Mouse (Mus musculus) intestine, embryonic 16.5 days (tissue): ENCODE results near the gene Tff3. TPM values are rescaled to one million over a fixed set of nuclear protein-coding genes. Genes with fewer than 3 reads are reported as not detected.

Experiments used
- ATAC-seq: fragments of 200-750 bp; cut with Nextera tagmentation; 2 replicates; pipeline ENCODE4 v1.8.0; 2017; ENCODE audit warnings: moderate TSS enrichment, moderate library complexity
- H3K27ac ChIP-seq: fragments of 300-500 bp; sonication (generic); 2 replicates; pipeline ENCODE4 v1.5.1; 2014; ENCODE audit warnings: mild to moderate bottlenecking, low read length
- H3K27me3 ChIP-seq: fragments of 300-500 bp; sonication (generic); replicated peaks from 2 replicates; pipeline ENCODE4 v1.6.1; 2014; ENCODE audit warnings: low read length, control low read depth, mixed read lengths; ENCODE audit not compliant: control insufficient read depth, insufficient read depth
- H3K36me3 ChIP-seq: fragments of 300-500 bp; sonication (generic); 2 replicates; pipeline ENCODE4 v1.6.1; 2014; ENCODE audit warnings: low read length, control low read depth; ENCODE audit not compliant: control insufficient read depth, insufficient read depth
- H3K4me1 ChIP-seq: fragments of 300-500 bp; sonication (generic); 2 replicates; pipeline ENCODE4 v1.6.1; 2014; ENCODE audit warnings: low read length, control low read depth, mixed read lengths; ENCODE audit not compliant: control insufficient read depth, insufficient read depth
- H3K4me2 ChIP-seq: fragments of 300-500 bp; sonication (generic); 2 replicates; pipeline ENCODE4 v1.6.1; 2014; ENCODE audit warnings: low read depth, low read length, control low read depth
- H3K4me3 ChIP-seq: fragments of 300-500 bp; sonication (generic); 2 replicates; pipeline ENCODE4 v1.5.1; 2014; ENCODE audit warnings: mild to moderate bottlenecking, low read length
- H3K9ac ChIP-seq: fragments of 300-500 bp; sonication (generic); 2 replicates; pipeline ENCODE4 v1.6.1; 2014; ENCODE audit warnings: low read depth, low read length
- H3K9me3 ChIP-seq: fragments of 300-500 bp; sonication (generic); 2 replicates; pipeline ENCODE4 v1.6.1; 2016; ENCODE audit warnings: low read length, control low read depth; ENCODE audit not compliant: control insufficient read depth
- WGBS: fragments of 180-500 bp; shearing (Covaris S2); extraction: QIAGEN DNeasy Blood & Tissue Kit; methylation state at CpG from one replicate; pipeline ENCODE4 v1.1.7; 2014; 5-methylcytosine and 5-hydroxymethylcytosine counted together
- polyA plus RNA-seq: library from polyadenylated mRNA; unstranded; fragments of >200 nt; fragmentation: Nextera tagmentation; extraction: Ambion mirVana; gene quantifications from 2 replicates; pipeline ENCODE4 v1.2.1, GENCODE M21; 2015

Tff3 gene
- polyA plus RNA-seq, 1 experiment from 2014 or later: 1,304 TPM

- H3K27ac ChIP-seq: no peak overlapping the region
- no peaks in the 10 kb centered on the region for H3K9me3 ChIP-seq
- ATAC-seq: peak; percentile 46
Measured at GRCm38 (mm10) chr17:31152512-31152911, 23.1 kb upstream of the Tff3 start.

GRCm38 (mm10) chr17:31145998-31146397 is 16.6 kb upstream of the Tff3 start:
- Histone ChIP-seq H3K4me2 (no peak overlapping the region), H3K9ac (no peak overlapping the region), H3K27me3 (no peaks in the 10 kb centered on the region), H3K4me1 (peaks cover 5% of the 10 kb centered on the region; the same call in 1 of the 2 replicates), H3K4me3 (no peak overlapping the region), H3K27ac (no peak overlapping the region), H3K36me3 (no peaks in the 10 kb centered on the region), H3K9me3 (no peaks in the 10 kb centered on the region)
- WGBS: 79% methylated on average over 9 of the region's 9 CpGs
- ATAC-seq: no peak

More at GRCm38 (mm10) chr17:31152512-31152911, 23.1 kb upstream of the Tff3 start:
- Histone ChIP-seq H3K9ac (no peak overlapping the region), H3K27me3 (no peaks in the 10 kb centered on the region), H3K4me3 (no peak overlapping the region), H3K36me3 (no peaks in the 10 kb centered on the region), H3K4me2 (no peak overlapping the region), H3K4me1 (0 out of 2 replicates have a peak, but pooled peaks cover 3% of the 10 kb centered on the region)
- WGBS: 54% methylated on average over 5 of the region's 5 CpGs

GRCm38 (mm10) chr17:31144040-31145037 is 14.9 kb upstream of the Tff3 start, which contains the start of gene Tff2:
Gene Tff2, minus strand, starts transcription at chr17:31144282.
- H3K4me2 ChIP-seq: no peak within 1 kb of the TSS
- no peak within 1 kb of the TSS for H3K4me3 ChIP-seq
- H3K9me3 ChIP-seq: no peaks in the 10 kb centered on the region
- peak; percentile 84 for ATAC-seq
- 55% methylated on average over 15 of the region's 15 CpGs for WGBS
- H3K4me1 ChIP-seq: peaks cover 5% of the 10 kb centered on the region; the same call in 1 of the 2 replicates
- H3K36me3 ChIP-seq: no peaks in the 10 kb centered on the region
- H3K27me3 ChIP-seq: no peaks in the 10 kb centered on the region
- H3K27ac ChIP-seq: no peak within 1 kb of the TSS
- H3K9ac ChIP-seq: no peak within 1 kb of the TSS

- Histone ChIP-seq H3K27me3 (no peaks in the 10 kb centered on the region), H3K9ac (no peak overlapping the region), H3K4me1 (peaks cover 5% of the 10 kb centered on the region; the same call in 1 of the 2 replicates), H3K9me3 (no peaks in the 10 kb centered on the region), H3K27ac (no peak overlapping the region), H3K36me3 (no peaks in the 10 kb centered on the region), H3K4me2 (no peak overlapping the region), H3K4me3 (no peak overlapping the region)
- no peak for ATAC-seq
- WGBS: 90% methylated on average over 7 of the region's 7 CpGs
Measured at GRCm38 (mm10) chr17:31142116-31142515, 12.7 kb upstream of the Tff3 start.

- ATAC-seq: no peak
- no peak overlapping the region for H3K9ac ChIP-seq
- H3K4me1 ChIP-seq: no peaks in the 10 kb centered on the region
- WGBS: 17% methylated on average over 5 of the region's 5 CpGs
- no peak overlapping the region for H3K27ac ChIP-seq
- H3K9me3 ChIP-seq: no peaks in the 10 kb centered on the region
- no peak overlapping the region for H3K4me2 ChIP-seq
- no peak overlapping the region for H3K4me3 ChIP-seq
- H3K36me3 ChIP-seq: no peaks in the 10 kb centered on the region
- H3K27me3 ChIP-seq: no peaks in the 10 kb centered on the region
Measured at GRCm38 (mm10) chr17:31138398-31138797, 9.0 kb upstream of the Tff3 start.

GRCm38 (mm10) chr17:31136821-31137220 is 7.4 kb upstream of the Tff3 start:
- no peak for ATAC-seq
- no peak overlapping the region for H3K27ac ChIP-seq
- H3K9me3 ChIP-seq: no peaks in the 10 kb centered on the region
- H3K36me3 ChIP-seq: no peaks in the 10 kb centered on the region
- no peaks in the 10 kb centered on the region for H3K27me3 ChIP-seq
- H3K4me2 ChIP-seq: no peak overlapping the region
- H3K9ac ChIP-seq: no peak overlapping the region
- WGBS: 90% methylated on average over 1 of the region's 1 CpGs
- no peaks in the 10 kb centered on the region for H3K4me1 ChIP-seq
- no peak overlapping the region for H3K4me3 ChIP-seq

GRCm38 (mm10) chr17:31136291-31136690 is 6.8 kb upstream of the Tff3 start:
- no peaks in the 10 kb centered on the region for H3K27me3 ChIP-seq
- H3K9me3 ChIP-seq: no peaks in the 10 kb centered on the region
- no peak overlapping the region for H3K4me3 ChIP-seq
- no peak overlapping the region for H3K4me2 ChIP-seq
- no peak overlapping the region for H3K27ac ChIP-seq
- 30% methylated on average over 3 of the region's 3 CpGs for whole genome bisulfite sequencing
- H3K9ac ChIP-seq: no peak overlapping the region
- ATAC-seq: no peak
- H3K4me1 ChIP-seq: no peaks in the 10 kb centered on the region
- no peaks in the 10 kb centered on the region for H3K36me3 ChIP-seq

GRCm38 (mm10) chr17:31134913-31135312 is 5.5 kb upstream of the Tff3 start:
- Histone ChIP-seq H3K27ac (no peak overlapping the region), H3K27me3 (no peaks in the 10 kb centered on the region), H3K4me2 (no peak overlapping the region), H3K9ac (no peak overlapping the region), H3K36me3 (no peaks in the 10 kb centered on the region), H3K4me1 (peaks cover 3% of the 10 kb centered on the region; the same call in 1 of the 2 replicates), H3K4me3 (no peak overlapping the region), H3K9me3 (no peaks in the 10 kb centered on the region)
- WGBS: 46% methylated on average over 6 of the region's 6 CpGs
- ATAC-seq: peak; percentile 75

GRCm38 (mm10) chr17:31133776-31134175 is 4.3 kb upstream of the Tff3 start:
- Histone ChIP-seq H3K4me1 (peaks cover 10% of the 10 kb centered on the region), H3K27ac (no peak overlapping the region), H3K9me3 (no peaks in the 10 kb centered on the region), H3K36me3 (no peaks in the 10 kb centered on the region), H3K4me3 (no peak overlapping the region), H3K27me3 (no peaks in the 10 kb centered on the region), H3K4me2 (peak overlapping the region; percentile 26; the same call in 1 of the 2 replicates), H3K9ac (no peak overlapping the region)
- 0 out of 2 replicates have a peak, but pooled peaks have one; percentile 32 for ATAC-seq
- 51% methylated on average over 15 of the region's 15 CpGs for WGBS
